Comparison of ENCODE assay signal across 18 mouse cellular contexts in genomic region chr13:77140890-77141289, GRCm38 (mm10).
"Had no signal": no experiment of that assay in that cellular context is flagged by ENCODE, and none has a peak within 500 bp of the region (broad histone marks: within the 10 kb centered on the region; RNA-seq: fewer than 3 reads in every experiment).

No protein-coding gene starts in this region.

- ATAC-seq: liver, postnatal 0 days; lung, postnatal 0 days; midbrain, embryonic 13.5 days; midbrain, embryonic 16.5 days had no signal

- H3K9ac ChIP-seq: liver, embryonic 13.5 days; liver, embryonic 15.5 days; liver, postnatal 0 days; lung, embryonic 15.5 days; midbrain, embryonic 13.5 days; neural tube, embryonic 13.5 days; neural tube, embryonic 15.5 days had no signal

- H3K9me3 ChIP-seq: liver, embryonic 13.5 days; liver, embryonic 15.5 days; lung, embryonic 15.5 days; megakaryocyte, embryonic 14.5 days; midbrain, embryonic 13.5 days; neural tube, embryonic 13.5 days; neural tube, embryonic 15.5 days had no signal

- H3K27ac ChIP-seq: liver, embryonic 13.5 days; liver, embryonic 15.5 days; lung, embryonic 15.5 days; midbrain, embryonic 13.5 days; neural tube, embryonic 13.5 days; neural tube, embryonic 15.5 days had no signal

- H3K4me2 ChIP-seq: liver, embryonic 13.5 days; liver, embryonic 15.5 days; lung, embryonic 15.5 days; midbrain, embryonic 11.5 days; midbrain, embryonic 13.5 days; neural tube, embryonic 13.5 days; neural tube, embryonic 15.5 days had no signal

- H3K27me3 ChIP-seq: liver, embryonic 13.5 days; liver, embryonic 15.5 days; lung, embryonic 15.5 days; megakaryocyte, embryonic 14.5 days; midbrain, embryonic 13.5 days; neural tube, embryonic 13.5 days; neural tube, embryonic 15.5 days had no signal

- H3K4me3 ChIP-seq: liver, embryonic 13.5 days; liver, embryonic 15.5 days; lung, embryonic 15.5 days; megakaryocyte, embryonic 14.5 days; midbrain, embryonic 13.5 days; myocyte; neural tube, embryonic 13.5 days; neural tube, embryonic 15.5 days had no signal

- H3K36me3 ChIP-seq: liver, embryonic 13.5 days; liver, embryonic 15.5 days; lung, embryonic 15.5 days; midbrain, embryonic 13.5 days; neural tube, embryonic 13.5 days; neural tube, embryonic 15.5 days had no signal

- DNase-seq: liver, embryonic 13.5 days; liver, postnatal 0 days; lung, adult 2 months; lung, postnatal 4 days; right cerebral cortex, postnatal 14 days; thymus, adult 18-20 months; thymus, postnatal 14 days; thymus, postnatal 4 days had no signal
